Mouse (Mus musculus): Measurements from ENCODE around the gene Gm48552.

The Gm48552 gene

DNA sequence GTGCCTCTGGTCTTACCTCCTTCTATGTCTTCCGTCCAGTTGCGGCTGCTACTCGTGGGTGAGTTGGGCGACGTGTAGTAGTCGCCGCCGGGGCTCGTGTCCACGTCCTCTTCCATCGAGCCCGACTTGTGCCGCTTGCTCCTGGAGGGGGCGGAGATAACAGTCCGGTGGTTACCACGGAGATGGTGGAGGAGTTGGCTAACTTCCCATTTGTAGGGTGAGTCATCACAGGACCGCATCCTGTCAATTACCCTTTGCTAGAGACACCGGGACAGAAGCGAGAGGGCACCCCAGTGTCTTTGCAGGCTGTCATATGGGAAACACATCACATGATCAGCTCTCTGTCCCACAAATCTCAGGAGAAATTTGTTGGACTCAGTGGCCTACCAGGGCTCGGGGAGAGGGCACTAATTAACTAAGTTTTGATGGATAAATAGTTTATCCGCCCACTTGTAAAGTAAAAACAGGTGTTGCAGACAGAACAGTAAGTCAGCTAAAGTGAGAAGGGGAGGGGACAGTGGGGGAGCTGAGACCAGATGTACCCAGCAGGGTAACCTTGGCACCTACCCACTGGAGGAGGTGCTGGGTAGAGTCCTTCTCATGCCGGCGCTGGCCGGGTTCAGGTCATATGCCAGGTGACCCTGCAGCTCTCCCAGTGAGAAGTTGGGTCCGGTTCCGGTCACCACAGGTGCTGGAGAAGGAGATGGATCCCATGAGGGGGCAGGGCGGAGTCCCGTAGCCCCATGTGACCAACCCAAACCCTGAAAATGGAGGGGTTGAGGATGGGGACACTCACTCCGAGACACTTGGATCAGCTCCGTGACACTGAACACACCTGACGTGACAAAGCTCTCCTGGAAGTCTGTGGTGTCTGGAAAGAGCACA, 19.0 kb downstream of the Gm48552 start:
- peak; percentile 84 for DNase-seq

DNA sequence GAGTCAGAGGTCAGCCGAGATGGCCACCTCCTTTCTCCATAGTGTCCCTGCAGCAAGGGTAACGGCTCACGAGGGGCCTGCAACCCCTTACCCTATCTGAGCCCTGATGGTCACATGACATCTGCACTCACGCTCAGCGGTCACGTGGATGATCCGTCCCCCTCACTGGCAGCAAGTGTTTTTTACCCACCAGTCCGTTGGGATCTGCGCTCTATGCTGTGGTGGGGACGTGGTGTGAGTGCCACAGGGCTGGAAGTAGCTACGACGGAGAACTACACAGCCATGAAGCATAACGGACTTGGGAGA, 19.6 kb downstream of the Gm48552 start:
- peak; percentile 45 for DNase-seq

DNA sequence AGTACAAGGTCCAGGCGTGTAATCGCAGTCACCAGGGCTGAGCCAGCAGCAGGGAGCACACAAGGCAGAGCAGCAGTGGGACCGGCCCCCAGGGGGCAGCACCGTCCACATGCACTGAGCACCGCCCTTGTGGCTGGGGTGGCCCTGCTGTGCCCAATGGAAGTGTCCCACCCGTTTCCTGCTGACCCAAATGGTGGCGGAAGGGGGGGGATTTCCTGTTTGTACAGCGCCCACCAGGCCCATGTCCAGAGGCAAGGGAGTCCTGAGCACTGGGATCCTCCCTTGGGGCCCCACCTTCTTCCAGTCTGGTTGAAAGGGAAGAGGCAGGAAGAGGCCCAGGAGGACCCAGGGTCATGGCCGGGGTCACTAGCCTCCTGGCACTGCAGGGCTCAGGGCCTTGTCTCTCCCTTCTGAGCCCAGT, 20.1 kb downstream of the Gm48552 start:
- peak; percentile 89 for DNase-seq

DNA sequence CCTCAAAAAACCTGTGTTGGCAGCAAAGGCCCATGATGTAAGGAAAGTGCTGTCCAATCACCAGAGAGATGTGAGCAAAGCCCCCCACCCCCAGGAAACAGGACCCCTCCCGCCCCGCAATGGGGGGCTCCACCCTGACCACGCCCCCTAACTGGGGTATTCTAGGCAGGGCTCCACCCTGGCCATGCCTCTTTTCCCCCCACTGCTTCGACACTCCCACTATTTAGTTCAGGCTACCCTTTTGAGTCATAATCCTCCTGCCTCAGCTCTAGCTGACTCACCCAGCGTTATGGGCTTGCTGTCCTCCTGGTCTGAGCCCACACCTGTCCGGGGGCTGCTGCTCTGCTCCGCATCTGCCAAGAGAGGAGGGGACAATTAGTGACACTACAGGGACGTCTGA, 20.5 kb downstream of the Gm48552 start:
- no peak for DNase-seq

DNA sequence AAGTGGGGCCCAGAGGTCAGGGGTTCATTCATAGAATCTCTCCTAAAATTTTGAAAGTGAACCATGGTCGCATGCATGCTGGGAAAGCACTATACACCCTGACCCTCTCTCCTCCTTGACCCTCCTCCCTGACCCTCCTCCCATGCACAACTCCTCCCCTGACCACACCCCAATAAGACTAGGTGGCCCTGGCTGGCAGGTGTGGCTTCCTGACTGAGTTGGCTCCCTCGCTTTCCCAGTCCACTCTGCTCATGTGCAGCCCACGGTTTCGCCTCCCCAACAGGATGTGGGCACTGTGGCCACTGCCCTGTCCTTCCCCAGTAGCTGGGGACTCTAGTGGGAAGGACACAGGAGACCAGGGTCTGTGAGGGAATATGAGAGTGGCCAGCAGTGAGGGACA, 21.5 kb downstream of the Gm48552 start:
- DNase-seq = peak; percentile 51

DNA sequence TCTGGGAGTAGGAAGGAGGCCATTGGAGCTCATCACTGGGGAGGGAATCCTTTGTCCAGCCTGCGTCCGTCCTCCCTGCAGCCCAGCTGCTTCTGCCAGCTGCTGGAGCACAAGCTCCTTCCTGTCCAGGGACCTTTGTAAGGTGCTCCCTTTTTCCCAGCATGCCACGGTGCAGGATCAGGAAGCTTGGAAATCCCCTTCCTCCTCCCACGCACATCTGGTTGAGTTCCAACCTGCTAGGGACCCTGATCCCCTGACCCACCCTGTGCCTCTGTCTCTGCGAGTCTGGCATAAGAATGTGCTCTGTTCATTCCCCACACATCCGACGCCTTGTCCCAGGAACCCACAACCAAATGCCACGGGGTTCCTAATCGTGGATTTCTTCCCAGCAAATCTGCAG, 22.2 kb downstream of the Gm48552 start:
- no peak for DNase-seq

DNA sequence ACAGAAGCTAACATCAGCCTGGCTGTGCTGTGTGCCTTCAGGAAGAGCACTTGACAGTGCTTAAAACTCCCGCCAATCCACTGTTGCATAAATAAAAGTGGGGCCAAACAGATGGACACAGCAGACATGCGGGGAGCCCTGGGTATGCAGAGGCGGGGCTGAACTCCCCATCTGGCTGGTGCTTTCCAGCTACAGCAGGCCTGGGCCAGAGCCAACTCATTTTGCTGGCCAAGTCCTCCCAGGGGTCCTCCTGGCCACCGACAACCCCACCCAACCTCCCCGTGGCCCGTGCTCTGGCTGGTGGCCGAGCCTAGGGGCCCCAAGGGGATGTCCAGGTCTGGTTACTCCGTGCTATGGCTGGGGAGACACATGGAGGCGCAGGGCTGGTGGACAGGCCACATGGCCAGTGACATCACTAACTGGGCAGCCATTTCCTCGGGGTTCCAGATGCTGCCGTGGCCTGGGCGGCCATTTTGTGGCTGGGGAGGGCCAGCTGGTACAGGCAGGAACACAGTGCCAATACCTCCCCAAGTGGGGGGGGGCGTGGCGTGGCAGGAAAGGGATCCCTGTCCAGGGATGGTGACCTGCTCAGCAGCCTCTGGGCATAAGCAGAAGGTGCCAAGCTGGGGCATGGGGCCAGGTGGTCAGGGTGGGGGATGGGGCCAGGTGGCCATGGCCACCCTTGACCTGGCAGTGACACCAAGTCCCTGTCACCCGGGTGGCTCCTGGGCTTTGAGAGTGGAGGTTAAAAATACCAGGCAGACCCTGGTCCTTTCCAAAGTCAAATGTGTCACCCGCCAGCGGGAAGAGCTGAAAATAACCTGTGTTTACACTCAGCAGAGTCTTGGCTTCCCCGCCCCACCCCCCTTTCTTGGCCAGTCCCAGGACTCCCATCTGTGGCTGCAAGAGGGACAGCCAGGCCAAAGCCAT, 22.9 kb downstream of the Gm48552 start:
- peak; percentile 87 for DNase-seq

DNA sequence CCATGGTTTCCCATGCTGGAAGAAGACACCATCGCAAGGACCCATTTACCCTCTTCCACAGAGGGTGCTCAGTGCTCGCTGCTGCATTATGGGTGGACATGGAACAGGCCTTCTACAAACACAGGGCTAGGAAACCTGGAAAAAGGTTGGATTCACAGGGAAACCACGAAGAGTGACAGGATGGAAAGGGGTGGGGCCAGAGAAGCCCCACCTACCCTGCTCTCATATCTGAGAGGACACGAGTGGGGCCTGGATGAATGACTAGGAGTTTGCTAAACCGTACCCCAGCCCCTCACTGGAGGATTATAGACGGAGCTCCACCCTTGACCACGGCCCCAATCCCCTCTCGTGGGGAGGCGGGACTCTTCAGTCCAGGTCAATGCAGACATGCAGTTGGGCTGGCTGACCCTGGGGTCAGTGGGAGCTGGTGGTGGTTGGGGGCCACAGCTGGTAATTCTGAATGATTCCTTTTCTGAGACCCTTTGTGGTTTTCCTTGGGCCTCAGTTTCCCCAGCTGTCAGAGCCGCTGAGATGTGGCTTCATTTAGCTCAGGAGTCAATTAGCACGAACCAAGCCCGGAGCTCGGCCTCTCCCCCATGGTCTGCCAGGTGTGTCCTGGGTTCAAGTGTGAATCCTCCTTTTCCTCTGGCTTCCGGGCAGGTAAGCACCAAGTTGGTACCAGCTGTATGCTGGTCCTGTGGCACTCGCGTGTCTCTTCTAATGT, 23.9 kb downstream of the Gm48552 start:
- DNase-seq = no peak

DNA sequence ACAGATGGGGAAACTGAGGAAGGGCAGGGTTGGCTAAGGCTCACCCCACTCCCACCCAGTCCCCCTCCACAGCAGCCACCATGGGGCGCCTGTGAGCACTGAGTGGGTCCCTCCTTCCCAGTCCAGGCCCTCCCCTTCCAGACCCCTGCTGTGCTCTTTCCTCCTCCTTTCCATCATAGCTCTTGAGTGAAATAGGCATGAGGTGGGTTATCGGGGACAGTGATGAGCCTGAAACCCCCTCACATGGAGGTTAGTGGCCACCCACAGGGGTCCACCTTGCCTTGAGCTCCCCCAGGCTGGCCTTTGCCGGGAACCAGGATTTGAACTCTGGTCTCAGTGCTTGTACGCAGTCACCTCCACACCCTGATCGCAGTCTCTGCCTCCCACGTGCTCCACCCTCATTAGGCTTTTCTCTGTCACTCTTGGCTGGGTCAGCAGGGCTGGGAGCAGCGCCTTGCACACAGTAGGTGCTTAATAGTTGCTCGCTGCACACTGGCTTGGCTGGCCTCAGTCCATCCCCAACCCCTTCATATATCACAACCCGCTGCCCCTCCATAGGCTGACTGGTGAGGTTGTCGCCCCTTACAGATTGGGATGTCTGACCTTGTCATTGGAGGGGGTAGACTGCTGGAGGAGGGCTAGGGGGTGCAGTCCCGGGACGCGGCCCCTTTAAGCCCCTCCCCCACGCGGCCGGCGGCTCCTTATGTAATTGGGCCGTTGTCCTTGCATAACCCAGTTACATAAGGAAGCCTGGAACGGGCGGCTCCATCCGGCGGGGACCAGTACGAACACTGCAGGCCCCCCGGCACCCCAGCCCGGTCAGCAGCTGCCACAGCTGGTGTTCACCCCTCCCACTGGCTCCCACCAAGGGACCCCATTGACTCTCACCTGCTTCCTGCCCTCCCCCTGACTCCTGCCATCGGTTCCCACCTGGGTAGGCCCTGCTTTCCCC, 24.8 kb downstream of the Gm48552 start:
- DNase-seq = peak; percentile 93

DNA sequence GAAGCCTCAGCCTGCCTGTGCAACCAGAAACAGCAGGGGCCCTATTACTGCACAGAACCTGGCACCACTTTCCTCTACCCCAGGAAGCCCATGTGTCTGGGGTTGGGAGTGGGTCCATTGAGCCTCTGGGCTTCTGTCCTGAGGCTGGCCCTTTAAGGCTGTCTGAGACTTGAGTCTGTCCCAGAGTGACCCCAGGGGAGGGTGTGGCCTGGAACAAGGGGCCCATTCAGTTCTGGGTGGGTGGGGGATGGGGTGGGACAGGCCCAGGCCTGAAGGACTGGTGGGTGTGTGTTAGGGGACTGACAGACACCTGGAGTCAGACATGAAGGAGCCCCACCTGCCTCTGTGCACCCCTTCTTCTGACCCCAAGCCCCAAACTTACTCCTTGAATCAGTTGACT, 25.9 kb downstream of the Gm48552 start:
- DNase-seq = peak; percentile 66

DNA sequence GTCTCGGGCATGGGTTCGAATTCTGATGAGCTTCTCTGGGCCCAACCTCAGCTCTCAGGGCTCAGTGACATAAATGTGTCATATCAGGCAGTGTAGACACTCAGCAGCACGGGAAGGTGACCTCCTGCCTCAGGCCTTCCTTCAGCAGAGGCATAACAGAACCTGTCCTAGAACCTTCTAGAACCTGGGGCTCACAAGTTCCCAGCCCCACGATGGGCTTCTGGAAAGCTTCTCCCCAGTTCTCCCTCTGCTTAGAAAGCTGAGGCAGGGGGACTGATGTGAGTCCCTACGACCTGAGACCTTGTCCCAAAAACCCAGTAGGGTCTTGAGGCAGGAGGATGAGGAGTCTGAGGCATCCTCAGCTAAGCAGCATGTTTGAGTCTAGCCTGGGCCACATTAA, 26.3 kb downstream of the Gm48552 start:
- no peak for DNase-seq

DNA sequence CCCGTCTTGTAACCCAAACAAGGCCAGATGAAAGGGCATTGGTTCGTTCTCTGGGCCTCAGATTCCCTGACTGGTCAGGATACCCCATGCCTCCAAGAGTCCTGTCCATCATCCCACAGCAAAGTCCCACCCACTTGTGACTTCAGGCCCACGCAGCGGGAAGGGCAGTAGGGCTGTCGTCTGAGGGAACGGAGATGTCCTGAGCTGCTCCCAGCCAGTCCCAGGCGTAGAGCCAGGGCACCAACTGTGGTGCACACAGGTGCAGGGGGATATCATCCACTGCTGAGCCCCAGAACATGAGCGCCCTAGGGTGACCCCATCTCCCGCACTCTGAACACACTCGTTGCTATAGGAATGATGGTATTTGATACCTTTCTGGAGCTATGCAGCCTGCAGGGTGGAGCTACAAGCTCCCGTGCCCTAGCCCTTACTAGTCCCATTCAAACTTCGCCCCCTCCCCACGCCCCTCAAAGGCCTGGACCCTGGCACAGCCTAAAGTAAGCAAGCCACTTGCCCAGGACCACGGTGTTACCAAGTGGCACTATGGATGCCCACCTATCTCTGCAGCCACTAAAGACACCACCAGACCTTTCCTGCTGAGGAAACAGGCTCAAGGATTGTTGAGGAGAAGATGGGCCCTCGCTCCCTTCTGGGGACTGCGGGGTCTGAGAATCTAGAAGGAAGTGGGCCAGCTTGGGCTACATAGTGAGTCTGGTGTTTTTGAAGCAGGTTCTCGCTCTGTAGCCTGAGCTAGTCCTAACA, 26.9 kb downstream of the Gm48552 start:
- DNase-seq = peak; percentile 53

DNA sequence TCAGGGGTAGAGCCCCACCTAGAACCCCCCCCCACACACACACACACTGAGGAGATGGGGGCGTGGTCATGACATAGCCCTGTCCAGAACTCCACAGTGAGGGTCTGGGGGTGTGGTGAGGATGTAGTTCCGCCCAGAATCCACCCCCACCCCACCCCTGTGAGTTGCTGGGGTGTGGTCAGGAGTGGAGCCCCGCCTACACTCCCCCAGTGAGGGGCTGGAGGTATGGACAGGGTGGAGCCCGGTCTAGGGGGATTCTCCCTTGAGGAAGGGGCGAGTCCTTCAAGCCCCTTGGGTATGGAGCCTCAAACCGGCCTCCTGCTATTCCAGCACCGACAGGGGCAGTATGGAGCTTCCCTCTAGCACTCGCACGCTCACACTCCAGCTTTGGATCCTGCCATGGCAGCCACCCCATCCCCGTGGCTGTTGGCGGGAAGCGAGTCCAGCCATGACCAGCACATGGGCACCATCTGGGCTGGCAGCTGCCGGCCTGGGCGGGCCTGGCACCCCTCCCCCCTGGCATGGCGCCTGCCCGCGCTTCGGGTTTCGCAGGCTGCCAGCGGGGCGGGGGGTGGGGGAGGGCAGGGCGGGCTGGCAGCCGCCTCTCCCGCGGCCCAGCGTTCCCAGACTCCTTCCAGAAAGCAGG, 27.9 kb downstream of the Gm48552 start:
- peak; percentile 88 for DNase-seq

DNA sequence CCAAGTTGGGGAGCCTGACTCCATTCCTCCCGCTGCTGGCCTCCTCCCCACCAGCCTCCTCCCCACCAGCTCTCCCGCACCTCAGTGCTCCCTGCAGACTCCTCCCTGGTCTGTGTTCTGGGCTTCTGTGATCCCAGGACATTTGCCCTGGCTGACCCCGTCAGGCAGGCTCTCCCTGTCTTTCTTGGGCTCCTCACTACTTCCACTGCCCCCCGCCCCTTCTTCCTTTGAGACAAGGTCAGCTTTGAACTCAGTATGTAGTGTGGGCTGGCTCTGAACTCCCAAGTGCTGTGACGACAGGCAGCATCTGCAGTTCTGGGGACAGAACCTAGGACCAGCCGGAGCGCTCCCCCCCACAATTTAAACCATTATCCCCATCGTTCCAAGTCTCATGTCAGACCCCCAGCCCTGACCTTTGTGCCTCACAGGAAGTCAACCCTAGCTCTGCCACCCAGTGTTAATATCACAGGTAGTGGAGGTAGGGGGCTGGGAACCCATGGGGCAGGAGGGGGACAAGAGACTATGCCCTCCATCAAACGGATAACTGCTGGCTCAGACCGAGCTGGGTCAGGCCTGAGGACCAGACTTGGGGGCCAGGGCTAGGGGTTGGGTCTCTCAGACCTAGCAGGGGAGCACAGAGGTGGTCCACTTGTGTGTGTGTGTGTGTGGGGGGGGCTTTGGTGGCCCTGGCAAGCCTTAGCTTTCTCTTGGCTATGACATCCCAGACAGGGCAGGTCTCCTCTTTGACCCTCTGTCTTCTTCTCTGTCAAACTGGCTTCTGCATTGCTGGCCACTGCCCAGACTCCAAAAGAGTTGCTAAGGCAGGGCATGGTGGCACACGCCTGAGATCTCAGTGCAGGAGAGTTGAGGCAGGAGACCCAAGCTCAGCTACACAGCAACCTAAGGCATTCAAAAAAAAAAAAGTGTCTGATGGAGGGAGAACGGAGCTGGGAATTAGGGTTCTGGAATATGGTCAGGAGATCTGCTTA, 28.7 kb downstream of the Gm48552 start:
- peak; percentile 14 for DNase-seq

DNA sequence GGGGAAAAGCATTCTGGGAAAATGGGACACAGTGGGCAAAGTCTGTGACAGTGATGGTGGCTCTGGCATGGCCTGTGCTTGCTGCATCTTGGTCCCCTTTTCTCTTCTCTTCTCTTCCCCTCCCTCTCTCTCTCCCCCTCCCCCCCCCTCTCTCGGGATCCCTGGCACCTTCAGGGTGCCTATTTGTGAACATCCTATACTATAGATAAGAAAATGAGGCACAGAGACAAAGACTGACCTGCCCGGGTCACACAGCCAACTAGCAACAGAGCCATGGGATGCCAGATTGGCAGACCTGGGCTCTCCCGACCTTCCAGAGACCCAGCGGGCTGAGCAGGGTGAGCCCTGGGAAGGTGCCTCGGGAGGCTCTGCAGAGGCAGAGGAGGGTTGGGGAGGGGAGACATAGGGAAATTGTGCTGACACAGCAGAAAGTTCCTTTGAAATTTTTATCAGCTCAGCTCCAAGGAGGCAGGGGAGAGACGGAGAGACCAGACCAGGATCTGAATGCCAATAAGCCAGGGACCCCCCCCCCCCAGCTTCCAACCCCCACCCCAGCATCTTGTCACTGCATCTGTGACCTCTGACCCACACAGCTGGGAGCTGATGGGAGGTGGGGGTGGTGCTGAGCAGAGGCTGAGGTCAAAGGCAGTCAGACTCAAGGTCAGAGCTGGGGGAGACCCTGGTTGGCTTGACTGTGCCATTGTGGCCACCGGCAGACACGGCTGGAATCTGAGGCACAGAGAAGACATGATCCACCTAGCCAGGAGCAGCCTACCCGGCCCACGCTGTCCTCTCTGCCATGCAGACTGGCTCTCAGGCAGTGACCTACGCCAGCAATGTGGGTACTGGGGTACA, 29.6 kb downstream of the Gm48552 start:
- DNase-seq = peak; percentile 7

DNA sequence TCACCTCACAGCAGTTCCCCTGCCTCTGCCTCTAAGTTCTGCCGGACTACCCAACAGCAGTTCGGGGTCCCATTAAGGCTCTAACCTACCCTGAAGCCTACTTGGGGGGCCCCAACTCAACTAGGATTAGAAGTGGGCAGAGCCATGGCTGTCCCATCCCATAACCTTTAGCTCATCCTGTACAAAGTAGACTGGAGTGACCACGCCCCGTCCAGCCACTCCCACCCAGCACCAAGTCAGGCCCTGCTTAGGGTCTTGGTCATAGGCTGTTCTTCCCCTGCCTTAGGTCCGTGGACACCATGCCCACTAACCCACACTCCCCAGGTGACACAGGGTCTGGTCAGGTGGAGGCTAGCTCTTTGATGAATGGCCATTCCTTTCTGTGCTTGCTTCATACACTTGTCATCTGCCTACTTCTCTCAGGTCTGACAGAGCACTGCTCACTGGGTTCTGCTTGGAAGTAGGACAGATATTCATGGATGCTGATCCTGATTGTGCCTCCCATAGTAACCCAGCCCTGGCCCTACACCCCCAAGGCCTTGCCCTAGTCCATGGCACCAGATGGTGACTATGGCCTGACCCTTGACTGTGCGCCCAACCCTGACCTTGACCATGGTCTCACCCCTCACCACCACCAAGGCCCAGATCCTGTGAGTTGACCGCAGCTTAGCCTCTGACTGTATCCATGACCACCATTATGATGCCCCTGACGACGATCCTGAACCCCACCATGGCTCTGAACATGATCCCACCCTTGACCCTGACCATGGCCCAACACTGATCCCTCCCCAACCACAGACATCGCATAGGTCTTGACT, 30.5 kb downstream of the Gm48552 start:
- DNase-seq = peak; percentile 9

DNA sequence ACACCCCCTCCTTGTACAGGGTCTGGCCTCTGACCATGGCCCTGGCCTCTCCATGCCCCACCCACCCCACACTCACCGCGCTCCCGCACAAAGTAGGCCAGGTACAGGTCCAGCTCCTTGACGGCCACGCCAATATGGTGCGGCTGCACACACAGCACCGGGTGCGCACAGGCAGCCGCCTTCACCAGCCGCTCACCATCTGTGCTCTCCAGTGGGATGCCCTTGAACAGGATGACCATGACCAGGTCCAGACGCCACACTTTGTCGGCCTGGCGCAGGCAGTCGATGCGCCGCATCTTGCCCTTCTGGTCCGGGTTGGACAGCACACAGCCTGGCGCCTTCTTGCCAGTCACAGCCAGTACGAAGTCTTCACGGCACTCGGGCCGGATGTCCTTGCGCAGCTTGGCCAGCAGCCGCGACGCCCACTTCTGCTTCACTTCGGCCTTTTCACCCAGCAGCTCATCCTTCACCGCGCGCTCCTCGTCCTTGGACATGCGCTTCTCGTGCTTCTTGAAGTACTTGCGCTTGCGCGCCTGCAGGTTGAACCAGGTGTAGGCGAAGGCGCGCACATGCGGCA, 31.5 kb downstream of the Gm48552 start:
- DNase-seq = peak; percentile 4
